Mouse (Mus musculus): ENCODE data around the gene Rab8a. TPM values are rescaled to one million over a fixed set of nuclear protein-coding genes. Genes with fewer than 3 reads are reported as not detected.

Gene Rab8a
- polyA plus RNA-seq, 1 experiment from 2014 or later, result 177 TPM

DNA sequence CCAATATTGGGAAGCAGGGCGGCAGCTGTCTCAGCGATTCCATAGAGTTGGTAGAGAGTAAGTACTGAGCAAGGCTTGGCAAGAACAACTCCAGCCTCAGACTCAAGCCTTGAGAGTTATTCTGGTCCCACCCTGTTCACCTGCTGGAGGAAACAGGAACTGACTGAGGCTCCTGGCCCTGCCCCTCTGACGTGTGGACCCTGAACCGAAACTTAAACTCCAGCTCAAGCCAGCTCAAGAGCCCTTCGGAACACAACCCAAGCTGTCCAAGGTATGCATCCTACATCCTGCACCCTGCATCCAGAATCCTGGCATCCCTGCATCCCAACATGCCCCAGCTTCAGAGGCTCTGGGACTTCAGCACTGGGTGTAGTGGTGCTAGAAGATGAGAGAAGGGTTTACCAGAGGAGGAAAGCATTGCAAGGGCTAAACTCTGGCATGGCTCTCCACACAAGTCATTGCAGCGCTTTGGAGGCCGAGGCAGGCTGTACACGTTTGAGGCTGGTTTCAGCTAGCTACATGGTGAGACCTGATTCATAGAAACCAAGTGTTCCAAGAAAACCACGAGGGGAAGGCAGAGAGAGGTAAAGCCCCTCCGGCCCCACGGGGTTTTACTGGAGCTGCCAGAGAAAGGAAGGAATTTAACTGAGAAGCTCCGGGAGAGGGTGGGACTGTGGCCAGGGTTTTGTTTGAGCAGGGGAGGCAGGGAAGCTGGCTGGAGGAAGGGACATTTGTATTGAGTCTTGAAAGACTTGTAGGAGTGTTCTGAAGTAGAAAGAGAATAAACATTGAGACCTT is 28.6 kb downstream of the Rab8a start, which contains the start of gene Hsh2d:
Hsh2d (plus strand) TSS at position 222 of the 798 bp plus-strand sequence.
- ATAC-seq, result peak; percentile 89
- no peaks in the 10 kb centered on the region for H3K9me3 ChIP-seq (ENCODE audit: control insufficient read depth, low read length)
- H3K4me1 ChIP-seq (ENCODE audit: control insufficient read depth, insufficient read depth, low read length), result no peaks in the 10 kb centered on the region
- WGBS, result 53% methylated on average over 12 of the region's 12 CpGs
- H3K27me3 ChIP-seq (replicated peaks; ENCODE audit: control insufficient read depth, insufficient read depth, low read length), result no peaks in the 10 kb centered on the region
- peak within 1 kb of the TSS; percentile 23 for H3K4me2 ChIP-seq (ENCODE audit: low read depth, low read length)
- H3K9ac ChIP-seq (ENCODE audit: low read depth, low read length), result peak within 1 kb of the TSS; percentile 26
- H3K36me3 ChIP-seq (ENCODE audit: control insufficient read depth, insufficient read depth, low read length), result no peaks in the 10 kb centered on the region
- peak within 1 kb of the TSS; percentile 75 for H3K27ac ChIP-seq (ENCODE audit: low read length)
- H3K4me3 ChIP-seq (ENCODE audit: low read length), result peak within 1 kb of the TSS; percentile 24

DNA sequence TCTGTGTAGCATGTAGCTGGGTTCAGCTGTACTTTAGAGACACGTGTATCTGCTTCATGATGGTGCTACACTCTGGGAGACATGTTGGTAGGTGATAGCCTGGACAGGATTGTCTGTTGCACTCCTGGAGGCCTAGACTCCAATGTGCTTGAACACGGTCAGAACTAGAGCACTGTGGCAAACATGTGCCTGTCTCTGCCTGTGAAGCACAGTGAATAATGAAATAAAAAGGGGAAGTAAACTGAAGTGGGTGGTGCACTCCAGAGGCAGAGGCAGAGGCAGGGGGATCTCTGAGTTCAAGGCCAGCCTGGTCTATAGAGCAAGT is 29.2 kb downstream of the Rab8a start:
- peak overlapping the region; percentile 26; the same call in 1 of the 2 replicates for H3K9ac ChIP-seq (ENCODE audit: low read depth, low read length)
- peak overlapping the region; percentile 23; the same call in 1 of the 2 replicates for H3K4me2 ChIP-seq (ENCODE audit: low read depth, low read length)
- H3K27me3 ChIP-seq (replicated peaks; ENCODE audit: control insufficient read depth, insufficient read depth, low read length), result no peaks in the 10 kb centered on the region
- H3K4me3 ChIP-seq (ENCODE audit: low read length), result peak overlapping the region; percentile 24
- H3K27ac ChIP-seq (ENCODE audit: low read length), result peak overlapping the region; percentile 75
- H3K4me1 ChIP-seq (ENCODE audit: control insufficient read depth, insufficient read depth, low read length), result no peaks in the 10 kb centered on the region
- peak; percentile 7; the same call in 1 of the 2 replicates for ATAC-seq
- no peaks in the 10 kb centered on the region for H3K9me3 ChIP-seq (ENCODE audit: control insufficient read depth, low read length)
- H3K36me3 ChIP-seq (ENCODE audit: control insufficient read depth, insufficient read depth, low read length), result no peaks in the 10 kb centered on the region
- WGBS, result 75% methylated on average over 2 of the region's 2 CpGs

DNA sequence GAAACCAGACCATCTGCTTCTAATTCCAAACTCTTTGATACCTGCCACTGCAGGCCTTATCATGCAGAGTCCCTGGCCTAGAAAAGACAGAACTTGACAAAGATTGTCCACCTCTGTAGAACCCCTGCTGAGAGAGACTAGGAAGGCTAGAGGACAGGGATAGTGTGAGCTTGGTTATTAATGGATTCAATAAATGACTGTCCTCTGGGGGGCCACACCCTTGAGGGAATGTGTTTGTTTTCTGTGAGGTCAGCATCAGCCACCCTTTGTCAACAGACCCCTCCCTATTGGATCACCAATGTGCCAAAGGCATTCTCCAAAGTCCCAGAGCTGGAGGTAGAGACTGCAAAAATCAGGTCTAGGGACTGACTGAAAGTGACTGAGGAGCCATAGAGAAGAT is 31.1 kb downstream of the Rab8a start:
- Histone ChIP-seq H3K9ac (ENCODE audit: low read depth, low read length) (no peak overlapping the region), H3K36me3 (ENCODE audit: control insufficient read depth, insufficient read depth, low read length) (no peaks in the 10 kb centered on the region), H3K27me3 (replicated peaks; ENCODE audit: control insufficient read depth, insufficient read depth, low read length) (no peaks in the 10 kb centered on the region), H3K4me1 (ENCODE audit: control insufficient read depth, insufficient read depth, low read length) (no peaks in the 10 kb centered on the region), H3K27ac (ENCODE audit: low read length) (no peak overlapping the region), H3K9me3 (ENCODE audit: control insufficient read depth, low read length) (no peaks in the 10 kb centered on the region), H3K4me2 (ENCODE audit: low read depth, low read length) (no peak overlapping the region), H3K4me3 (ENCODE audit: low read length) (no peak overlapping the region)
- ATAC-seq, result no peak

DNA sequence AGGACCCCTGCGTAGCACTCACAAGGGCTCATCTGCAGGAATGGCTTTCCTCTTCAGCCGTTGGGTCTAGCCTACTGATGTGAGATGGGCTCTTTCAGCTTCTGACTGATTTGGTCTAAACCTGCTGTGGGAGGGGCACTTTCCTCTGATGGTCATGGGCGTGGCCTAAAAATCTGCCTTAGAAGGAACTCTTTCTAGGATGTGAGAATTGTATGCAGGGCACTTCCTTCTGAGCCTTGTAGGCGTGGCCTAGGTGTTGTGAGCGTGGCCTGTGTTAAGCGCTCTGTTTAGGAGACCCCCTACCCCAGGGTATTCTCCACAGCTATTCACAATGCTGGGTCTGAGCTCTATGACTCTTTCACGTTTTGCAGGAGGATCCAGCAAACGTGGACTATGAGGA is 37.0 kb downstream of the Rab8a start:
- WGBS, result 59% methylated on average over 8 of the region's 8 CpGs
- 0 out of 2 replicates have a peak, but pooled peaks have one; percentile 52 for ATAC-seq
- no peak overlapping the region for H3K9ac ChIP-seq (ENCODE audit: low read depth, low read length)
- H3K9me3 ChIP-seq (ENCODE audit: control insufficient read depth, low read length), result peaks cover 7% of the 10 kb centered on the region; the same call in 1 of the 2 replicates
- H3K4me3 ChIP-seq (ENCODE audit: low read length), result no peak overlapping the region
- no peaks in the 10 kb centered on the region for H3K4me1 ChIP-seq (ENCODE audit: control insufficient read depth, insufficient read depth, low read length)
- H3K36me3 ChIP-seq (ENCODE audit: control insufficient read depth, insufficient read depth, low read length), result no peaks in the 10 kb centered on the region; the same call in 1 of the 2 replicates
- no peaks in the 10 kb centered on the region for H3K27me3 ChIP-seq (replicated peaks; ENCODE audit: control insufficient read depth, insufficient read depth, low read length)
- H3K4me2 ChIP-seq (ENCODE audit: low read depth, low read length), result no peak overlapping the region
- H3K27ac ChIP-seq (ENCODE audit: low read length), result no peak overlapping the region

DNA sequence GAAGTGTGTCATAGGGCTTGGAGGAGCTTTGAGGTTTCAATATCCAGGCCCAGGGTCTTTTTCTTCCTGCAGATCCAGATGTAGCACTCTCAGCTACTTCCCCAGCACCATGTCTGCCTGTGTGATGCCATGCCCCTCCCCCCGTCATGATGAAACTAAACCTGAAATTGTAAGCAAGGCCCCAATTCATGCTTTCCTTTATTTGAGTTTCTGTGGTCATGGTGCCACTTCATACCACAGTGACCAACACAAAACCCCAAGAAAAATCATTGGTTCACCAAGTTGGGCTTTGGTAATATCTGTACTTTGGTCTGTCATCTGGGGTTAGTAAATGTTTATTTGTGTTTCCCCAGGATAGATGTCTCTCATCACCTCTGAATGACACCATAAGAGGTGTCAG is 47.6 kb downstream of the Rab8a start:
- no peak overlapping the region for H3K9ac ChIP-seq (ENCODE audit: low read depth, low read length)
- no peaks in the 10 kb centered on the region for H3K27me3 ChIP-seq (replicated peaks; ENCODE audit: control insufficient read depth, insufficient read depth, low read length)
- 82% methylated on average over 1 of the region's 1 CpGs for WGBS
- H3K4me3 ChIP-seq (ENCODE audit: low read length), result no peak overlapping the region
- H3K27ac ChIP-seq (ENCODE audit: low read length), result no peak overlapping the region
- H3K4me2 ChIP-seq (ENCODE audit: low read depth, low read length), result no peak overlapping the region
- ATAC-seq, result no peak
- no peaks in the 10 kb centered on the region for H3K4me1 ChIP-seq (ENCODE audit: control insufficient read depth, insufficient read depth, low read length)
- H3K9me3 ChIP-seq (ENCODE audit: control insufficient read depth, low read length), result 0 out of 2 replicates have a peak, but pooled peaks cover under 1% of the 10 kb centered on the region
- H3K36me3 ChIP-seq (ENCODE audit: control insufficient read depth, insufficient read depth, low read length), result no peaks in the 10 kb centered on the region

DNA sequence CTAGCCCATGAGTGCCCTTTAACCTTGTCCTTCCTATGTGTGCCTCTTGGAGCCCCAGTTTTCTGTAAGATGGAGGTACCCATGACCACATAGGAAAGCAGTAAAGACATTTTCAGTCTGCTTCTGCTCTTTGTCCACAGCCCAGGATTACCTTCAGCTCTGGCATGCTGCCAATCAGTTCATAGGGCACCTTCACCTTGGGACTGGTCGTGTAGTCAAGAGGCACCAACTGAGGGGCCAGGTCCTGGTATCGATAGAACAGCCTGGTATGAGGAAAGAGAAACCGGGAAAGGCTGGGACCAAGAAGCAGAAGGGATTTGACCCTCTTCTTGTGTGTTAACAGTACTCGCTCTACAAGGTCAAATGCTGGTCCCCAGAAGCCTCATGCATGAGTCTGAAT is 49.2 kb downstream of the Rab8a start:
- H3K27me3 ChIP-seq (replicated peaks; ENCODE audit: control insufficient read depth, insufficient read depth, low read length), result no peaks in the 10 kb centered on the region
- no peaks in the 10 kb centered on the region for H3K36me3 ChIP-seq (ENCODE audit: control insufficient read depth, insufficient read depth, low read length)
- H3K27ac ChIP-seq (ENCODE audit: low read length), result peak overlapping the region; percentile 3; the same call in 1 of the 2 replicates
- H3K4me3 ChIP-seq (ENCODE audit: low read length), result no peak overlapping the region
- H3K9ac ChIP-seq (ENCODE audit: low read depth, low read length), result no peak overlapping the region
- H3K4me1 ChIP-seq (ENCODE audit: control insufficient read depth, insufficient read depth, low read length), result no peaks in the 10 kb centered on the region
- WGBS, result 66% methylated on average over 4 of the region's 4 CpGs
- H3K4me2 ChIP-seq (ENCODE audit: low read depth, low read length), result no peak overlapping the region
- H3K9me3 ChIP-seq (ENCODE audit: control insufficient read depth, low read length), result no peaks in the 10 kb centered on the region
- peak; percentile 81 for ATAC-seq

DNA sequence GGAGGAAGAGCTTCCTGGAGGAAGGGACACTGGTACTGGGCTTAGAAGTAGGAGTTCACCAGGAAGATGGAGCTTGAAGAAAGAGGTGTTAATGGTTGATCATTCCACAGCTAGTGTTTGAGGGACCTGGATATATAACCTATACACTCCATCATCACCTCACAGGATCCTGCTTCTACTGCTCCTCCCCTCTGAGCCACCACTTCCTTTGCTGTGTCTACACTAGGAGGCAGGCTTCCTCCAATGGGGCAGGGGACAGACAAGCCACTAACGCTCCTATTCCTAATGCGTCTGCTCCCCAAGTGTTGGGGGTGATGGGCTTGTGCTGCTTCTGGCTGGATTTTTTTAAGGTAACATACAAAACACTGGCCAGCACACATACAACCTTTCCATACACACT is 49.7 kb downstream of the Rab8a start:
- Histone ChIP-seq H3K4me2 (ENCODE audit: low read depth, low read length) (no peak overlapping the region), H3K9me3 (ENCODE audit: control insufficient read depth, low read length) (no peaks in the 10 kb centered on the region), H3K4me1 (ENCODE audit: control insufficient read depth, insufficient read depth, low read length) (no peaks in the 10 kb centered on the region), H3K9ac (ENCODE audit: low read depth, low read length) (no peak overlapping the region), H3K27ac (ENCODE audit: low read length) (peak overlapping the region; percentile 3; the same call in 1 of the 2 replicates), H3K27me3 (replicated peaks; ENCODE audit: control insufficient read depth, insufficient read depth, low read length) (no peaks in the 10 kb centered on the region), H3K4me3 (ENCODE audit: low read length) (no peak overlapping the region), H3K36me3 (ENCODE audit: control insufficient read depth, insufficient read depth, low read length) (no peaks in the 10 kb centered on the region)
- ATAC-seq, result peak; percentile 37; the same call in 1 of the 2 replicates
- WGBS, result 68% methylated on average over 2 of the region's 2 CpGs

DNA sequence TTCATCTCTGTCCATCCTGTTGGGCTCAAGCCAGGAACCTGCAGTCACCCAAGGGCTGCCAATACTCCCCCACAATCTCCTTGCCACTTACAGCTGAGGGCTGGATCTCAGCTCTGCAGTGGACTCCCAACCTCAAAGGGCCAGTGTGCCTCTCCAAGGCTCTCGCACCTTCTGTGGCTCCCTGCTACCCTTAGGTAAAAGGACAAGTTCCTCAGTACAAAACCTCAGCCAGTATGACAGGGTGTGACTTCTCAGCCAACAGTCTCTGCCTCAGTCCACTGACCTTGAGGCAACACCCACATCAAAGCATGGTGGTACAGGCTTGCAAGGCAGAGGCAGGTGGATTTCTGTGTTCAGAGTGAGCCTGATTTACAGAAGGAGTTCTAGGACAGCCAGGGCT is 50.8 kb downstream of the Rab8a start:
- Histone ChIP-seq H3K9ac (ENCODE audit: low read depth, low read length) (no peak overlapping the region), H3K4me3 (ENCODE audit: low read length) (no peak overlapping the region), H3K4me2 (ENCODE audit: low read depth, low read length) (no peak overlapping the region), H3K36me3 (ENCODE audit: control insufficient read depth, insufficient read depth, low read length) (no peaks in the 10 kb centered on the region), H3K27me3 (replicated peaks; ENCODE audit: control insufficient read depth, insufficient read depth, low read length) (no peaks in the 10 kb centered on the region), H3K9me3 (ENCODE audit: control insufficient read depth, low read length) (no peaks in the 10 kb centered on the region), H3K4me1 (ENCODE audit: control insufficient read depth, insufficient read depth, low read length) (no peaks in the 10 kb centered on the region), H3K27ac (ENCODE audit: low read length) (no peak overlapping the region)
- WGBS, result 78% methylated on average over 1 of the region's 1 CpGs
- no peak for ATAC-seq

DNA sequence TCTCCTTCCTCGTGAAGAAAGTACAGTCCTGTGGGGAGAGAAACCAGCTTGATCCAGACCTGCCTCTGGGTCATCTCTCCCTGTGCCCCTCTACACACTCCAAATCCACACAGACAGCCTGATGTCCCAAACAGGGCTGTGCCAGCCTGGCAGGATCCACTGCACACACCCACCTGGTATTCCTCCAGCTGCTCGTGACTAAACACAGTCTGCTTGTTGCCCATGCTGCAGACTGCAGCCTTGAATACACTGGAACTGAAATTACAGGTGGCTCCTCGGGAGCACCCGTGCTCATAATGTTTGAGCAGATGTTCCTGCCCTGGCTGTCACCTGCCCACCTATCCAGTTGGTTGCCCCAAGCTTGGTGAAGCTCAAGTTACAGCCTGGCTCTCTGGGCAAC is 51.8 kb downstream of the Rab8a start, which contains the start of gene Cib3:
Cib3 (minus strand) TSS at position 87 of the 400 bp plus-strand sequence.
- H3K27ac ChIP-seq (ENCODE audit: low read length), result no peak within 1 kb of the TSS
- no peaks in the 10 kb centered on the region for H3K9me3 ChIP-seq (ENCODE audit: control insufficient read depth, low read length)
- no peaks in the 10 kb centered on the region for H3K4me1 ChIP-seq (ENCODE audit: control insufficient read depth, insufficient read depth, low read length)
- no peak for ATAC-seq
- no peaks in the 10 kb centered on the region for H3K36me3 ChIP-seq (ENCODE audit: control insufficient read depth, insufficient read depth, low read length)
- H3K9ac ChIP-seq (ENCODE audit: low read depth, low read length), result no peak within 1 kb of the TSS
- H3K4me2 ChIP-seq (ENCODE audit: low read depth, low read length), result no peak within 1 kb of the TSS
- no peak within 1 kb of the TSS for H3K4me3 ChIP-seq (ENCODE audit: low read length)
- no peaks in the 10 kb centered on the region for H3K27me3 ChIP-seq (replicated peaks; ENCODE audit: control insufficient read depth, insufficient read depth, low read length)
- WGBS, result 57% methylated on average over 4 of the region's 4 CpGs

All from intestine, embryonic 16.5 days (tissue).